Mouse (Mus musculus): ENCODE results near the gene Casp12.
"Not testable (repeated sequence)": the region's sequence is repeated elsewhere in the genome, so short reads cannot be mapped to it uniquely, and the experiment has no call there.

The Casp12 gene

GRCm38 (mm10) chr9:5345291-5345898 lies at the start of gene Casp12:
Casp12 (plus strand) TSS chr9:5345430.
- peak in 1 of 2 experiments; percentile 34 for DNase-seq

GRCm38 (mm10) chr9:5296354-5297237 lies 48.6 kb upstream of the Casp12 start:
- no peak for DNase-seq

DNA sequence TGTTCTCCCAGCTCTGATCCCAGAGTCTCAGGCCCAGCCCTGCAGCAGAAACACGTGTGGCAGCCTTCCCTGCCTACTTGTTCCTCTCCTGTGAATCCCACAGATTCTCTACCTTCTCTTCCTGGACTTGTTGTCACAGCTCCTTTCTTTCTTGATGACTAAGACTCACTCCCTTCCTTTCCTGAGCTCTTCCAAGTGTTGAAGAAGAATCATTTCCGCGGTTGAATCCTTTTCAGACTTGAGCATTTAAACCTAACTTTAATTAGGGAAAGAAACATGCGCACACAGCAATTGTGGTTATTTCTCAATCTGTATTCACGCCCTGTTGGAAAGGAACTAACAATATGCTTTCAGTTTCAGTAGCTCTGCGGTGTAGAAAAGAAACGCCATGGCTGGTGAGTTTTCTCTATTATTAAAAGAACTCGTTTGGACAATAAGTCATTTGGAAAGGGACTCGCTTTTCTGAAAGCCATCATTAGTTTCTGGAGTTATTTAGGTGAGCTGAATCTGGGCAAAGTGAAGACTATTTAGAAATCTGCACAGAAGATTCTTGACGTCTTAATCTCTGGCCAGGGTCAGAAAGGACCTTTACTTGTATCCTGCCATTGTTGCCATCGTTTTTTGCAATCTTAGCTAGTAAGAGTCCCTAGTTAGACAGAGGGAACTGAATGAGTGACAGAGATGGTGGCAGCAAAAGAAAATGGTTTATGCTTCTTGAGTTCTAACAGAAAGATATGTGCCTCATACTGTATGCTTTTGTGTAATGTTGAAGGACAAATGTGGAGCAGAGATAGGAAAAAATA lies 46.7 kb upstream of the Casp12 start, which contains the start of gene Casp1:
TSS of gene Casp1 (plus strand) at position 189 of the 803 bp plus-strand sequence.
- DNase-seq = no peak

- no peak for DNase-seq
Measured at GRCm38 (mm10) chr9:5299132-5299381, 46.2 kb upstream of the Casp12 start.

DNA sequence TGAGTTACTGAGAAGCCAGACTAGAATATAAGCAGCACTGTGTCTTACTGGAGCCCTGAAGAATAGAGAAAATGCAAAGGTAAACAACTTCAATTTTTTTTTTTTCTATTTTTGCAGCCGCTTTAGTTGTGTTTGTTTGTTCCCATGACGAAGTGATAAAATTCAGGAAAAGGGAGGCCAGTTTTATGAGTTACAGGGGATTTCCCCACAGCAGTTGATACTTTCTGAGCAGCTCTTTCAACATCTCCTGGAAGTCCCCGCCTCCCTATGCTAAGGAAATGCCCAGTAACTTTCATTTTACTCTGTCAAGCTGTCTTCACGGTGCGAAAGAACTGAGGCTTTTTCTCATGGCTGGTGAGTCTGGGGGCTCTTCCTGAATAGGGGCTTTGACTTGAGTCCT lies 36.7 kb upstream of the Casp12 start, which contains the start of gene Casp4:
TSS of gene Casp4 (plus strand) at position 268 of the 400 bp plus-strand sequence.
- peak in 1 of 2 experiments; percentile 9 for DNase-seq

- no peak for DNase-seq
Measured at GRCm38 (mm10) chr9:5310112-5310511, 35.1 kb upstream of the Casp12 start.

GRCm38 (mm10) chr9:5311435-5311834 lies 33.8 kb upstream of the Casp12 start:
- no peak for DNase-seq

GRCm38 (mm10) chr9:5328204-5328603 lies 17.0 kb upstream of the Casp12 start:
- no peak for DNase-seq

GRCm38 (mm10) chr9:5332441-5332840 lies 12.8 kb upstream of the Casp12 start:
- DNase-seq = no peak

DNA sequence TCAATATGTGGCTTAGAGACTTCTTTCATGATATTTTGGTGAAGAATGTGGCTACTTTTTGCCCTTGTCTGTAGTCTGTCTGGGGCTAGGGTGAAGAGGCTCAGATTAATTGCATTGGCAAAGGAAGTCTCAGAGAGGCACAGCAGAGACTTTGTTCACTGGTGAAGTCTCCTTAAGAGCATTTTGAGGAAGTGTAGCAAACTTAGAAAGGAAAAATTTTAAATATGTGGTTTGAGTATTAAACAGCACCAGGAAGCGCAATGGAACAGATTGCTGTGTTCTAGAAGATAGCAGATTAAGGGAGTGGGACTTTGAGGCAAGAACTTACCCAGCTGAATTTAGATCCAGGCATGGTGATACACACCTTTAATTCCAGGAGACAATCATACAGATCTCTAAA lies 11.8 kb upstream of the Casp12 start:
- DNase-seq = no peak

GRCm38 (mm10) chr9:5343092-5343491 lies 2.1 kb upstream of the Casp12 start:
- DNase-seq = no peak

DNA sequence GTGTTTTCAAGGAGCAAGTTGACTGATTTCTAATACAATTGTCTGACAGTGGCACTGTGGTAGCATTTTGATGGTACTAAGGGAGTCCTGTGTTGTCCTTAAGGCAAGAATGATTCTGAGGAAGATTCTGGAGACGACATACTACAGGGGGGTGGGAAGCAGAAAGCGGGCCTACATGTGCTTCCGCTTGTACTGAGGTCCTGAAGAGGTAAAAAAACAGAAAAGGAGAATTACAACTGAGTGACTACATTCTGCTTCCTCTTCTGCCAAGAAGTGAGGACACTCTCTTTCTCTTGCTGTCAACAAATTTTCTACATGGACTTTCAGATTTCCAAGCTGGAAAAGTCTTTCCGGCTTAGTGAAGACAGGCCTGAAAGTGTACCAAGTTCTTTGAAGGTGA lies 1.1 kb upstream of the Casp12 start:
- DNase-seq = no peak

GRCm38 (mm10) chr9:5347381-5347780 lies 2.2 kb downstream of the Casp12 start:
- DNase-seq = no peak

DNA sequence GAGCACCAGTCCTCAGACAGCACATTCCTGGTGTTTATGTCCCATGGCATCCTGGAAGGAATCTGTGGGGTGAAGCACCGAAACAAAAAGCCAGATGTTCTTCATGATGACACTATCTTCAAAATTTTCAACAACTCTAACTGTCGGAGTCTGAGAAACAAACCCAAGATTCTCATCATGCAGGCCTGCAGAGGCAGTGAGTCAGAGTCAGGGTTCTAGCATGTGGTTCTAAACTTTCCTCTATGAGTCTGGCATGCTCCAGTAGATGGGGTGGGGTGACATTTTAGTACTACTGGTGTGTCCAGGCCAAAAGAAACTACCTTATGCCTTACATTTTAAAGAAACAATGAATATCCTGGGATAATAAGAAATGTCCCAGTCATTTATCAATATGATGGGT lies 8.4 kb downstream of the Casp12 start:
- DNase-seq = no peak

GRCm38 (mm10) chr9:5356801-5357200 lies 11.6 kb downstream of the Casp12 start:
- DNase-seq = no peak

DNA sequence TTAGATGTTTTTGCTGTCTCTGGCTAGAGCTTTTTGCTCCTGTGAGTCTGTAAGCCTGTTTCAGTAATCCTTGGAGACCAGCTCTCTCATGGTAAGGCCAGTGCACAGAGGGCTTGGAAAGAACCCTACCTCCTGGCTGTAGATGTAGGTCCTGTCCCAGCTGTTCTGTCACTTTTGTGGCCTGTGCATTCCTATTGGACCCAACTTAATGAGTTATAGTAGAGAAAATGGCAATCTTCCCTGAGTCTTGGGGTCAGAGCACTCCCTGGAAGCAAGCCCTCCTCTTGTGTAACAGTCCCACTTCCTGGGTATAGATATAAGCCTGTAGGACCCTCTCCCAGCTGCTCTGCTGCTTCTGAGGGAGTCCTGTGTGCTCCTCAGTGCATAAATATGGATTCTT lies 48.3 kb downstream of the Casp12 start:
- no peak for DNase-seq

DNA sequence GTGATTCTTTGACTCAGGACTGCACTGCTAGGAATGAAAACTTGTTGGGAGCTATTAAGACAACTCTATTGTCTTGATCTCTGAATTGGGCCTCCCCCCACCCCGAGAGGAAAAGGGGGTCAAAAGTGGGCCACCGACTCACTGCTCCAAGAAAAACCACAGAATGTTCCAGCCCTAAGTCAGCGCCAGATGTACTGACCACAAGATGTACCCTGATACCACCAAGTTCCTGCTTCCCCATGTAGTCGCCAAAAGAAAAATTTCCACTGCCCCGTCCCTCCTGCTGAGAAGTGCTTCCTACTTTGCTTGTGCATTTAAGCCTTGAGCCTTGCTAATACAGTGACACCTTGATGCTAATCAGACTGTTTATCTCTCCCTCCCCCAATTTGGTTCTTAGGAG lies 50.6 kb downstream of the Casp12 start:
- DNase-seq = not testable (repeated sequence)

- DNase-seq = no peak
Measured at GRCm38 (mm10) chr9:5410988-5411568, 65.8 kb downstream of the Casp12 start.

GRCm38 (mm10) chr9:5412446-5413111 lies 67.3 kb downstream of the Casp12 start:
- no peak for DNase-seq

DNA sequence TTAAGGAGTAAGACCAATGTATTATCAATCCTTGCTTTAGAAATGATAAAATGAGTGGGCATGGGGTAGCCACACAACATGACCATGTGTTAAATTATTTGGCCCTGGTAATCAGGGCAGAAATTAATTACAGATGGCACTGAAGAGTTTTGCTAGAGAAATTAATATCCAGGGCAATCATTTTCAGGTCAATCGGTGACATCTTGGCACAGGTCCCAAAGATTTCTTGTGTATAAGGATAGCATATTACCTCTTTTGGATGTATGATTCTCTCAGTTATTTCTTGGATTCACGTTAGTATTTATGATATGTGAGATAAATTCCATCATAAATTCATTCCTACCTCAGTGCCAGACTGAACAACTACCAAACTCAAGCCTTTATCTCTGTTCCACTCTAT lies 72.6 kb downstream of the Casp12 start:
- DNase-seq = no peak
